Mouse (Mus musculus) CH12.LX (cell line): ENCODE results near the gene Slc6a20a. TPM values are rescaled to one million over a fixed set of nuclear protein-coding genes. Genes with fewer than 3 reads are reported as not detected.
A peak's percentile ranks its signal among the peaks of the same experiment; 100 is the strongest.

ENCODE experiments used
- DNase-seq: peaks from one replicate; pipeline ENCODE4 v3.0.0-alpha.2; 2013; ENCODE audit errors: extremely low read depth
- H3K27ac ChIP-seq: 2 replicates; pipeline ENCODE4 v1.5.1; 2012; ENCODE audit warnings: low read depth, mild to moderate bottlenecking, control low read depth, moderate library complexity; ENCODE audit not compliant: insufficient read depth
- H3K27me3 ChIP-seq: replicated peaks from 2 replicates; pipeline ENCODE3; 2012; ENCODE audit warnings: inconsistent platforms
- H3K36me3 ChIP-seq, 2 experiments: replicated peaks in 1 of 2; 2 replicates each; pipeline versions ENCODE3 to v1.6.1; 2012; ENCODE audit warnings: inconsistent platforms in 1 of 2, low read length in 1 of 2, mild to moderate bottlenecking in 1 of 2, mixed read lengths in 1 of 2, moderate library complexity in 1 of 2; ENCODE audit not compliant: control insufficient read depth in 1 of 2, insufficient read depth in 1 of 2
- H3K4me1 ChIP-seq, 2 experiments: 2 replicates each; pipeline ENCODE4 v1.6.1; 2012; ENCODE audit warnings: inconsistent platforms in 1 of 2, moderate library complexity in 1 of 2; ENCODE audit not compliant: insufficient read depth in 2 of 2, control insufficient read depth in 1 of 2
- H3K4me2 ChIP-seq: 2 replicates; pipeline ENCODE4 v1.6.1; 2012; ENCODE audit warnings: low read depth, mild to moderate bottlenecking, control low read depth; ENCODE audit not compliant: poor library complexity, insufficient read depth, severe bottlenecking
- H3K4me3 ChIP-seq, 3 experiments: fragments of 150-350 bp in 1 of 3; sonication (generic) in 1 of 3; replicated peaks in 1 of 3; 2 replicates each; pipeline versions ENCODE3 to v1.5.1; 2011 to 2012; ENCODE audit warnings: low read depth in 2 of 3, low read length in 2 of 3, mild to moderate bottlenecking in 2 of 3, moderate library complexity in 2 of 3, control low read depth in 1 of 3, improper control_type of control experiment in 1 of 3, inconsistent platforms in 1 of 3, mixed read lengths in 1 of 3; ENCODE audit not compliant: poor library complexity in 1 of 3
- H3K79me2 ChIP-seq: replicated peaks from 2 replicates; pipeline ENCODE4 v1.6.1; 2012; ENCODE audit warnings: mild to moderate bottlenecking, moderate library complexity; ENCODE audit not compliant: control insufficient read depth, poor library complexity, insufficient read depth, severe bottlenecking; ENCODE audit errors: extremely low read depth
- H3K9ac ChIP-seq: 2 replicates; pipeline ENCODE4 v1.6.1; 2012; ENCODE audit warnings: low read depth, mild to moderate bottlenecking, control low read depth, moderate library complexity; ENCODE audit not compliant: insufficient read depth
- H3K9me3 ChIP-seq: replicated peaks from 2 replicates; pipeline ENCODE3; 2012; ENCODE audit warnings: low read length, inconsistent platforms, mixed read lengths
- CHD1 ChIP-seq: IDR thresholded peaks from 2 replicates; pipeline ENCODE4 v1.6.1; 2012; ENCODE audit warnings: low read depth, low read length, improper control_type of control experiment, inconsistent platforms
- CTCF ChIP-seq, 2 experiments: IDR thresholded peaks in 1 of 2; conservative IDR thresholded peaks in 1 of 2; 2 replicates each; pipeline ENCODE4 v1.5.1; 2011 to 2012; ENCODE audit warnings: low read depth in 2 of 2, low read length in 2 of 2, improper control_type of control experiment in 1 of 2, inconsistent platforms in 1 of 2, mild to moderate bottlenecking in 1 of 2, moderate library complexity in 1 of 2
- ELF1 ChIP-seq: IDR thresholded peaks from 2 replicates; pipeline ENCODE4 v1.6.1; 2014; ENCODE audit warnings: low read depth, mild to moderate bottlenecking, inconsistent platforms, low read length, improper control_type of control experiment
- GABPA ChIP-seq: IDR thresholded peaks from 2 replicates; pipeline ENCODE4 v1.6.1; 2012; ENCODE audit warnings: low read depth, low read length, improper control_type of control experiment, inconsistent platforms; ENCODE audit not compliant: insufficient replicate concordance
- MAX ChIP-seq: IDR thresholded peaks from 2 replicates; pipeline ENCODE4 v1.6.1; 2011; ENCODE audit warnings: low read length, improper control_type of control experiment
- MAZ ChIP-seq: IDR thresholded peaks from 2 replicates; pipeline ENCODE4 v1.6.1; 2012; ENCODE audit warnings: low read depth, mild to moderate bottlenecking, inconsistent platforms, low read length, improper control_type of control experiment, moderate library complexity
- NRF1 ChIP-seq: IDR thresholded peaks from 2 replicates; pipeline ENCODE4 v1.6.1; 2014; ENCODE audit warnings: low read depth, mild to moderate bottlenecking, inconsistent platforms, low read length, improper control_type of control experiment, moderate library complexity
- POLR2A ChIP-seq: IDR thresholded peaks from 2 replicates; pipeline ENCODE4 v1.6.1; 2011; ENCODE audit warnings: low read depth, mild to moderate bottlenecking, improper control_type of control experiment, low read length
- RAD21 ChIP-seq: IDR thresholded peaks from 2 replicates; pipeline ENCODE4 v1.6.1; 2011; ENCODE audit warnings: low read depth, mild to moderate bottlenecking, low read length, improper control_type of control experiment, moderate library complexity
- SMC3 ChIP-seq: IDR thresholded peaks from 2 replicates; pipeline ENCODE4 v1.6.1; 2011; ENCODE audit warnings: low read depth, low read length, improper control_type of control experiment
- USF2 ChIP-seq: conservative IDR thresholded peaks from 2 replicates; pipeline ENCODE4 v1.6.1; 2011; ENCODE audit warnings: low read depth, low read length, improper control_type of control experiment
- ZC3H11A ChIP-seq: IDR thresholded peaks from 2 replicates; pipeline ENCODE4 v1.6.1; 2012; ENCODE audit warnings: low read depth, mild to moderate bottlenecking, inconsistent platforms, low read length, improper control_type of control experiment
- ZKSCAN1 ChIP-seq: IDR thresholded peaks from 2 replicates; pipeline ENCODE4 v1.6.1; 2012; ENCODE audit warnings: low read depth, inconsistent platforms, low read length, improper control_type of control experiment, borderline replicate concordance
- ZNF384 ChIP-seq: IDR thresholded peaks from 2 replicates; pipeline ENCODE4 v1.6.1; 2012; ENCODE audit warnings: low read depth, low read length, improper control_type of control experiment, inconsistent platforms
- dilution Hi-C: fragments of 300-500 bp; cut with MboI; formaldehyde crosslinking; loops from 2 replicates; pipeline ENCODE4 v1.14.3; 2020; ENCODE audit warnings: low sequenced_read_pairs; ENCODE audit not compliant: extremely low pct_unique_long_range_greater_than_20kb, extremely low pct_ligation_motif_present
- in situ Hi-C: fragments of 300-500 bp; cut with MboI; formaldehyde crosslinking; loops from 3 replicates; pipeline ENCODE4 v1.14.3; 2019; ENCODE audit warnings: low sequenced_read_pairs, low pct_ligation_motif_present, low pct_unique_long_range_greater_than_20kb, mixed read lengths
- polyA plus RNA-seq: library from polyadenylated mRNA; unstranded; fragments of >175 nt; gene quantifications from 2 replicates; pipeline ENCODE4 v1.2.1, GENCODE M21; 2012; ENCODE audit warnings: low read depth; ENCODE audit not compliant: insufficient read length
- total RNA-seq, 2 experiments: library from RNA; depleted of rRNA; stranded (reverse); fragments of 300-350 nt in 1 of 2; fragments of >200 nt in 1 of 2; gene quantifications; 2 replicates each; pipeline ENCODE4 v1.2.3; 2012 to 2014

The Slc6a20a gene
- total and polyA plus RNA-seq, 3 experiments = not detected

DNA sequence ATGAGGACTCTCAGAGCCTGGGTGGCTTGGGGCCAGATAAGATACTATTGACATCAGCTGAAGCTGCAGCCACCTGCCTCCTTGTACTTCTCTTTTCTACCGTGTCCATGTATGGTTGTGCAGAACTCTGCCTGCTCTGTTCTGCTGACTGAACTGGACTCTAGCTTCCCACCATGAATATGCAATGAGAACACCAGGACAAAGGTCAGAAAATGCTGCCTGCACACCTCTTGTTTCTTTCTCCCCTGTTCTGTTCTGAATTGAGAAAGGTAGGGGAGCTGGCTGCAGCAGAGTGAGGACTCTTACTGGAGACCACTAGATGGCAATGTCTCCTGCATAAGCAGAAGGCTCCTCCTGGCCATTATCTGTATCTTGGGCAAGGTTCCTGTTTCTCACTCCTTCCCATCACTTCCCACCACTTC is 40.0 kb downstream of the Slc6a20a start:
- in situ Hi-C loops = no loop called here
- H3K4me2 ChIP-seq = peak overlapping the region; percentile 50; the same call in 1 of the 2 replicates
- peak; percentile 38 for DNase-seq

DNA sequence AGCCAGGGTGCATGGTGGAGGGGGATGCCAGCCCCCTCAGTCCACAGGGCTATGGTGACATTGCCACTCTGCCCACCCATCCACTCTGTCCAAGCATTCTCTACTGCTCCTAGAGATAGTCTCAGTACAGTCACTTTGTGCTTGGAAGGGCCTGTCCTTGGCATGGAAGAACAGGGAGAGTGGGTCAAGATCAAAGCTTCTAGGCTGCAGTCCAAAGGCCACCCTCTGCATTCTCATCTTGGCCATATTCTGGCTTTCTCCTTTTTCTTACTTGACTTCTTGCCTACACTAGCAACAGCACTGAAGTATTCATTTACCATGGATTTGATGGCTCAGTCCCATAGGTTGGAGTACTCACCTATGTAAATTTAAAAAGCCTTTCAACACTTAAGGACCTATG is 40.5 kb downstream of the Slc6a20a start:
- in situ Hi-C loops = no loop called here
- no peak for TF ChIP-seq NRF1
- no peak for TF ChIP-seq USF2
- TF ChIP-seq MAZ = no peak
- TF ChIP-seq, all 38 proteins: peak for 0
- no peak for DNase-seq
- Histone ChIP-seq H3K79me2 (no peaks in the 10 kb centered on the region), H3K27ac (no peak overlapping the region), H3K9me3 (no peaks in the 10 kb centered on the region), H3K27me3 (no peaks in the 10 kb centered on the region), H3K4me1 (peaks cover 0 to 14% of the 10 kb centered on the region in 2 experiments; a peak in 2 of 4 replicates), H3K9ac (no peak overlapping the region), H3K4me2 (peak overlapping the region; percentile 50; the same call in 1 of the 2 replicates), H3K36me3 (no peaks in the 10 kb centered on the region), H3K4me3 (no peak overlapping the region)
- dilution Hi-C loops = no loop called here

More for the DNA sequence above, 40.0 kb downstream of the Slc6a20a start:
- Histone ChIP-seq H3K9me3 (peaks cover 2% of the 10 kb centered on the region), H3K36me3 (no peaks in the 10 kb centered on the region), H3K79me2 (no peaks in the 10 kb centered on the region), H3K4me1 (peaks cover 0 to 14% of the 10 kb centered on the region in 2 experiments; a peak in 2 of 4 replicates), H3K9ac (no peak overlapping the region), H3K27me3 (no peaks in the 10 kb centered on the region), H3K27ac (no peak overlapping the region), H3K4me3 (no peak overlapping the region)
- dilution Hi-C loops = no loop called here
- no peak for TF ChIP-seq CHD1
- peak in 1 of 2 experiments; percentile 87; a peak in 3 of 4 replicates for TF ChIP-seq CTCF (conservative IDR thresholded peaks at IDR 0.05 in 1 of 2, IDR thresholded peaks at IDR 0.05 in 1 of 2; ENCODE audit: low read depth in 2 of 2, low read length in 2 of 2)
- TF ChIP-seq GABPA = no peak
- TF ChIP-seq RAD21 = peak; percentile 81
- TF ChIP-seq SMC3 = peak; percentile 78
- 0 out of 2 replicates have a peak, but pooled peaks have one; percentile 19 for TF ChIP-seq ZC3H11A
- no peak for TF ChIP-seq MAX
- TF ChIP-seq ZKSCAN1 = no peak
- TF ChIP-seq POLR2A = no peak

DNA sequence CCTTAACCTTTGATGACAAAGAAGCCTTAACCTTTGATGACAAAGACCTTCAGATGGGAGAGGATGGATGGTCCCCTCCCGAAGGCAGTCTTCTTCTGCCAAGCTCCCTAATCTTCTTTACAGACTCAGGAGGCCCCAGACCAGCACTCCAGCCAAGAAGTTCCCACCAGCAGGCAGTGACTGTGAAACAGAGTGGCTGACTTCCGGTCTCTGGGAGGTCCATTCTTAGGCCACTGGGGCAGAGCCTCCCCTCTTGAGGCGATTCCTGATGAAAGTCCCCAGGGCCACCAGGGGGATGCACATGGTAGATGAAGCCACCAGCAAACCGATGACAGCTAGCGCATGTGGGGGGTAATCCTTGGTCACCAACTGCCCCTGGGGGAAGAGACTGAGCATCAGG is 41.9 kb downstream of the Slc6a20a start:
- Histone ChIP-seq H3K36me3 (no peaks in the 10 kb centered on the region), H3K9ac (no peak overlapping the region), H3K27me3 (no peaks in the 10 kb centered on the region), H3K27ac (no peak overlapping the region), H3K4me2 (no peak overlapping the region), H3K4me3 (no peak overlapping the region), H3K4me1 (peaks cover 4 to 24% of the 10 kb centered on the region in 2 experiments)
- in situ Hi-C loops (no loop called here), dilution Hi-C loops (no loop called here)
- no peak for DNase-seq
- TF ChIP-seq ELF1 (0 out of 2 replicates have a peak, but pooled peaks have one; percentile 52), ZNF384 (no peak), ZKSCAN1 (no peak)
- TF ChIP-seq, all 38 proteins: peak for 1
- H3K79me2 ChIP-seq = no peaks in the 10 kb centered on the region
- no peaks in the 10 kb centered on the region for H3K9me3 ChIP-seq
